In genomic region chr4:126753268-126754230, GRCm38 (mm10) we compare ENCODE assay signal across 8 mouse cellular contexts. TPM values are rescaled to one million over a fixed set of nuclear protein-coding genes. Genes with fewer than 3 reads are reported as not detected.
DNase-seq lines count a peak whose midpoint lies in the region; ATAC-seq and TF ChIP-seq lines count a peak whose summit lies in the region.

Gene Ncdn, minus strand, starts transcription at chr4:126753438.
Gene AU040320, plus strand, starts transcription at chr4:126753544.

- peak within 1 kb of the TSS; percentile 93 for H3K4me3 ChIP-seq in embryonic facial prominence, embryonic 13.5 days
- H3K4me3 ChIP-seq in heart, adult 2 months, result peak within 1 kb of the TSS; percentile 88
- peak within 1 kb of the TSS; percentile 67 for H3K4me3 ChIP-seq in limb, embryonic 14.5 days (replicated peaks; ENCODE audit: low read length)
- H3K4me3 ChIP-seq in midbrain, postnatal 0 days (ENCODE audit: low read depth, low read length), result peak within 1 kb of the TSS; percentile 94

- H3K27ac ChIP-seq in embryonic facial prominence, embryonic 13.5 days, result peak within 1 kb of the TSS; percentile 95
- peak within 1 kb of the TSS; percentile 95 for H3K27ac ChIP-seq in heart, adult 2 months
- peak within 1 kb of the TSS; percentile 89 for H3K27ac ChIP-seq in limb, embryonic 14.5 days (replicated peaks; ENCODE audit: low read depth, low read length)
- H3K27ac ChIP-seq in midbrain, postnatal 0 days (ENCODE audit: low read depth, low read length), result peak within 1 kb of the TSS; percentile 97

- no peaks in the 10 kb centered on the region for H3K79me2 ChIP-seq in heart, adult 2 months (replicated peaks; ENCODE audit: control insufficient read depth, insufficient read depth, low read length)

- ATAC-seq in embryonic facial prominence, embryonic 13.5 days (ENCODE audit: insufficient number of reproducible peaks, insufficient read depth, low FRiP score, low TSS enrichment, low read depth), result peak; percentile 99
- peak; percentile 99 for ATAC-seq in limb, embryonic 14.5 days (ENCODE audit: low FRiP score, low read depth)
- peak; percentile 97 for ATAC-seq in midbrain, postnatal 0 days (ENCODE audit: low FRiP score)

- H3K4me1 ChIP-seq in embryonic facial prominence, embryonic 13.5 days, result peaks cover 49% of the 10 kb centered on the region
- H3K4me1 ChIP-seq in heart, adult 2 months (ENCODE audit: control insufficient read depth, insufficient read depth, low read length), result peaks cover 6% of the 10 kb centered on the region
- H3K4me1 ChIP-seq in limb, embryonic 14.5 days (ENCODE audit: control insufficient read depth, insufficient read depth, low read length), result peaks cover 23% of the 10 kb centered on the region
- H3K4me1 ChIP-seq in midbrain, postnatal 0 days (ENCODE audit: insufficient read depth, low read length), result peaks cover 15% of the 10 kb centered on the region; the same call in 1 of the 2 replicates

- peaks cover 30% of the 10 kb centered on the region for H3K36me3 ChIP-seq in embryonic facial prominence, embryonic 13.5 days
- H3K36me3 ChIP-seq in heart, adult 2 months (ENCODE audit: control insufficient read depth, insufficient read depth, low read length), result peaks cover 3% of the 10 kb centered on the region
- peaks cover 23% of the 10 kb centered on the region for H3K36me3 ChIP-seq in limb, embryonic 14.5 days (ENCODE audit: control insufficient read depth, insufficient read depth, low read length)
- peaks cover 18% of the 10 kb centered on the region for H3K36me3 ChIP-seq in midbrain, postnatal 0 days (ENCODE audit: insufficient read depth, low read length)

- H3K4me2 ChIP-seq in embryonic facial prominence, embryonic 13.5 days, result peak within 1 kb of the TSS; percentile 100
- H3K4me2 ChIP-seq in limb, embryonic 14.5 days (replicated peaks; ENCODE audit: low read depth, low read length, severe bottlenecking), result peak within 1 kb of the TSS; percentile 99
- H3K4me2 ChIP-seq in midbrain, postnatal 0 days (ENCODE audit: low read depth, low read length, poor library complexity, severe bottlenecking), result peak within 1 kb of the TSS; percentile 94

- H3K9me3 ChIP-seq in embryonic facial prominence, embryonic 13.5 days, result no peaks in the 10 kb centered on the region
- H3K9me3 ChIP-seq in limb, embryonic 14.5 days (ENCODE audit: control insufficient read depth, low read length), result no peaks in the 10 kb centered on the region
- no peaks in the 10 kb centered on the region for H3K9me3 ChIP-seq in midbrain, postnatal 0 days (ENCODE audit: low read length)

- peak within 1 kb of the TSS; percentile 85 for H3K9ac ChIP-seq in embryonic facial prominence, embryonic 13.5 days
- H3K9ac ChIP-seq in heart, adult 2 months (ENCODE audit: low read depth, low read length), result peak within 1 kb of the TSS; percentile 91
- peak within 1 kb of the TSS; percentile 75 for H3K9ac ChIP-seq in limb, embryonic 14.5 days (ENCODE audit: low read depth, low read length, severe bottlenecking)
- H3K9ac ChIP-seq in midbrain, postnatal 0 days (replicated peaks; ENCODE audit: low read length, poor library complexity, severe bottlenecking), result peak within 1 kb of the TSS; percentile 95

- peak; percentile 24; the same call in 1 of the 2 replicates for TF ChIP-seq CTCF in heart, adult 2 months (IDR thresholded peaks at IDR 0.05)
- TF ChIP-seq CTCF in midbrain, postnatal 0 days (IDR thresholded peaks at IDR 0.05), result no peak; the same call in 1 of the 2 replicates

- intact Hi-C loops in heart, adult 2 months (cut with DNase I), result loop anchor here (5.0 to 10.0 kb wide), 2 partner anchors 76 to 211 kb away; partner anchors contain the start of genes Psmb2 and Zmym4

- TF ChIP-seq POLR2A in heart, adult 2 months (IDR thresholded peaks at IDR 0.05; ENCODE audit: insufficient read depth, low read depth, low read length), result peak; percentile 77
- 0 out of 2 replicates have a peak, but pooled peaks have one; percentile 62 for TF ChIP-seq POLR2A in limb, embryonic 14.5 days (IDR thresholded peaks at IDR 0.05; ENCODE audit: borderline replicate concordance, extremely low read depth, insufficient read depth, insufficient read length)

- under 1% methylated on average over 70 of the region's 71 CpGs for WGBS in embryonic facial prominence, embryonic 13.5 days
- under 1% methylated on average over 71 of the region's 71 CpGs for WGBS in heart, adult 2 months
- WGBS in limb, embryonic 14.5 days, result under 1% methylated on average over 49 of the region's 71 CpGs
- under 1% methylated on average over 63 of the region's 71 CpGs for WGBS in midbrain, postnatal 0 days

- peak; percentile 98 for DNase-seq in 3134 (ENCODE audit: extremely low read depth, insufficient read length, low spot score)
- DNase-seq in adrenal gland, postnatal 36 days, result peak; percentile 97
- peak; percentile 96 to 97 for DNase-seq in heart, adult 2 months
- peak; percentile 97 for DNase-seq in kidney, adult 9 months
- DNase-seq in limb, embryonic 14.5 days (ENCODE audit: low spot score), result peak; percentile 98
- peak; percentile 98 for DNase-seq in midbrain, postnatal 0 days (ENCODE audit: low spot score)
- peak; percentile 91 to 93 for DNase-seq in spleen, postnatal 14 days (ENCODE audit: low spot score in 2 of 2)

- H3K27me3 ChIP-seq in embryonic facial prominence, embryonic 13.5 days, result no peaks in the 10 kb centered on the region
- no peaks in the 10 kb centered on the region for H3K27me3 ChIP-seq in heart, adult 2 months (ENCODE audit: control insufficient read depth, insufficient read depth, low read length)
- H3K27me3 ChIP-seq in limb, embryonic 14.5 days (ENCODE audit: control insufficient read depth, insufficient read depth, low read length), result no peaks in the 10 kb centered on the region
- no peaks in the 10 kb centered on the region for H3K27me3 ChIP-seq in midbrain, postnatal 0 days (ENCODE audit: insufficient read depth, low read length)

- TF ChIP-seq EP300 in heart, adult 2 months (IDR thresholded peaks at IDR 0.05; ENCODE audit: insufficient read depth, low read depth, low read length), result no peak

RNA-seq across cellular contexts. Expression of gene Ncdn, which starts in this region (rescaled TPM):
- total RNA-seq in adrenal gland, postnatal 36 days (2021), result 10 to 100 TPM; 31.7 to 36.1 TPM
- polyA plus RNA-seq in embryonic facial prominence, embryonic 13.5 days (2015; fragmentation: Nextera tagmentation; extraction: Ambion mirVana), result 29.5 and 30.7 TPM in 2 replicates
- 10 to 100 TPM; 15.2 to 16.5 TPM for total RNA-seq in heart, adult 2 months (2021)
- 19.5 and 20.1 TPM in 2 replicates for polyA plus RNA-seq in heart, adult 2 months (2012; rRNA removed)
- 39.0 and 51.9 TPM in 2 replicates for polyA plus RNA-seq in limb, embryonic 14.5 days (2012; rRNA removed)
- polyA plus RNA-seq in limb, embryonic 14.5 days (2014; fragmentation: Nextera tagmentation; extraction: Ambion mirVana), result 29.1 and 29.8 TPM in 2 replicates
- 322 and 393 TPM in 2 replicates for total RNA-seq in midbrain, postnatal 0 days (2014; rRNA removed)
- 186 and 194 TPM in 2 replicates for polyA plus RNA-seq in midbrain, postnatal 0 days (2015; fragmentation: Nextera tagmentation; extraction: Ambion mirVana)

RNA-seq across cellular contexts. Expression of gene AU040320, which starts in this region (rescaled TPM):
- 10 to 100 TPM; 37.1 to 37.6 TPM for total RNA-seq in adrenal gland, postnatal 36 days (2021)
- 15.9 and 17.4 TPM in 2 replicates for polyA plus RNA-seq in embryonic facial prominence, embryonic 13.5 days (2015; fragmentation: Nextera tagmentation; extraction: Ambion mirVana)
- total RNA-seq in heart, adult 2 months (2021), result 10 to 100 TPM; 26.7 to 35.5 TPM
- 27.6 and 28.8 TPM in 2 replicates for polyA plus RNA-seq in heart, adult 2 months (2012; rRNA removed)
- polyA plus RNA-seq in limb, embryonic 14.5 days (2012; rRNA removed), result 27.7 and 31.8 TPM in 2 replicates
- 21.1 and 22.9 TPM in 2 replicates for polyA plus RNA-seq in limb, embryonic 14.5 days (2014; fragmentation: Nextera tagmentation; extraction: Ambion mirVana)
- total RNA-seq in midbrain, postnatal 0 days (2014; rRNA removed), result 35.5 and 38.0 TPM in 2 replicates
- 37.2 and 40.1 TPM in 2 replicates for polyA plus RNA-seq in midbrain, postnatal 0 days (2015; fragmentation: Nextera tagmentation; extraction: Ambion mirVana)

Comparison
In these comparisons a context has a peak if more than half of its experiments do, and no peak if none do; other contexts are left out.
1. Peak in every context shown above with its lines: DNase-seq, ATAC-seq, H3K4me3 ChIP-seq and H3K27ac ChIP-seq.